In the genomic region with DNA sequence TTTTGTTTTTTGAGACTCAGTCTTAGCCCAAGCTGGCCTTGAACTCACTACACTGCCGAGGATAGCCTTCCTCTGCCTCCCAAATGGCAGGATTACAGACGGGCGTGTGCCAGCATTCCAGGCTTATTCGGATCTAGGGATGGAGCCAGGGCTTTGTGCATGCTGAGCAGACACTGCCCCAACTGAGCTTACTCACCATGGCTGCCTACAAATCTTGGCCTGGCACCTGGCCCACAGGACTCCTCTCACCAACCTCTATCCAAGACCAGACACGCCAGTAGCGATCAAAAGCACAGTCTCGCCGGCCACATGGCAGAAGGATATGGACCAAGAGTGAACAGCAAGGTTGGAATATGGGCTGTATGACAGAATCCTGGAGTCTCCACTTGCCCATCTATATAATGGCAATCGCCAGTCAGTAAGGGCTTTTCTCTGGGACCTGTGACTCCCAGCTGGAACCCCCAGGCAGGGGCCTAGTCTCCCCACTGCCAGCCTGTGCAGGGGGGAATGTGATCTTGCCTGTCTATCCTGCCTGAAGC, we compare ENCODE assay signal across 9 mouse cellular contexts. TPM values are rescaled to one million over a fixed set of nuclear protein-coding genes. Genes with fewer than 3 reads are reported as not detected.
DNase-seq lines count a peak whose midpoint lies in the region; ATAC-seq and TF ChIP-seq lines count a peak whose summit lies in the region.
"Had no signal": no experiment of that assay in that cellular context is flagged by ENCODE, and none has a peak within 500 bp of the region (broad histone marks: within the 10 kb centered on the region; RNA-seq: fewer than 3 reads in every experiment).

No protein-coding gene starts in this region.

- peaks cover 19% of the 10 kb centered on the region for H3K36me3 ChIP-seq in C2C12 (ENCODE audit: control insufficient read depth, insufficient read depth)
- H3K36me3 ChIP-seq in intestine, embryonic 16.5 days (ENCODE audit: control insufficient read depth, insufficient read depth, low read length) = no peaks in the 10 kb centered on the region
- H3K36me3 ChIP-seq in thymus, adult 2 months (ENCODE audit: control insufficient read depth, insufficient read depth, low read length) = no peaks in the 10 kb centered on the region
- H3K36me3 ChIP-seq in liver, embryonic 11.5 days (ENCODE audit: control insufficient read depth, insufficient read depth, low read length) = no peaks in the 10 kb centered on the region

- 0 out of 2 replicates have a peak overlapping the region, but pooled peaks have one; percentile 2 for H3K9ac ChIP-seq in intestine, embryonic 16.5 days (ENCODE audit: low read depth, low read length)
- no peak overlapping the region for H3K9ac ChIP-seq in liver, embryonic 11.5 days (ENCODE audit: low read depth, low read length)

- no peak for ATAC-seq in intestine, embryonic 16.5 days
- no peak for ATAC-seq in liver, embryonic 11.5 days (replicated peaks; ENCODE audit: low FRiP score)

- peaks cover 95% of the 10 kb centered on the region for H3K79me2 ChIP-seq in C2C12 (ENCODE audit: control insufficient read depth, insufficient read depth)

- H3K27me3 ChIP-seq in C2C12 (ENCODE audit: control insufficient read depth, insufficient read depth, insufficient read length) = no peaks in the 10 kb centered on the region
- no peaks in the 10 kb centered on the region for H3K27me3 ChIP-seq in intestine, embryonic 16.5 days (replicated peaks; ENCODE audit: control insufficient read depth, insufficient read depth, low read length)
- H3K27me3 ChIP-seq in thymus, adult 2 months (ENCODE audit: control insufficient read depth, insufficient read depth, low read length) = peaks cover 6% of the 10 kb centered on the region; the same call in 1 of the 2 replicates
- H3K27me3 ChIP-seq in liver, embryonic 11.5 days (replicated peaks; ENCODE audit: control insufficient read depth, insufficient read depth, low read length) = peaks cover 25% of the 10 kb centered on the region

- no peak overlapping the region for H3ac ChIP-seq in C2C12 (ENCODE audit: control insufficient read depth, insufficient read length, low read depth)

- TF ChIP-seq CTCF in C2C12 (IDR thresholded peaks at IDR 0.05; ENCODE audit: control insufficient read depth, insufficient read depth, insufficient read length) = no peak
- no peak for TF ChIP-seq CTCF in thymus, adult 2 months (IDR thresholded peaks at IDR 0.05; ENCODE audit: borderline replicate concordance, control insufficient read depth, extremely low read depth, insufficient read depth, low read length, poor library complexity)

- DNase-seq in gastrocnemius, postnatal 14 days = peak; percentile 67
- DNase-seq in gastrocnemius, adult 18-20 months (ENCODE audit: low spot score) = no peak
- DNase-seq in cerebellum, postnatal 10 days = peak; percentile 91 to 97
- no peak for DNase-seq in thymus, adult 2 months
- no peak for DNase-seq in thymus, postnatal 0 days (ENCODE audit: low spot score)
- no peak for DNase-seq in liver, embryonic 11.5 days (ENCODE audit: low spot score)

- peak overlapping the region; percentile 44 for H3K27ac ChIP-seq in intestine, embryonic 16.5 days (ENCODE audit: low read length)
- no peak overlapping the region for H3K27ac ChIP-seq in thymus, adult 2 months (ENCODE audit: control insufficient read depth, insufficient read depth, low read length)
- no peak overlapping the region for H3K27ac ChIP-seq in liver, embryonic 11.5 days (ENCODE audit: low read depth, low read length)

- H3K9me3 ChIP-seq in intestine, embryonic 16.5 days (ENCODE audit: control insufficient read depth, low read length) = no peaks in the 10 kb centered on the region
- no peaks in the 10 kb centered on the region for H3K9me3 ChIP-seq in liver, embryonic 11.5 days (ENCODE audit: control insufficient read depth, low read length)

- no peak overlapping the region for H3K4me3 ChIP-seq in C2C12 (ENCODE audit: insufficient read depth, poor library complexity, severe bottlenecking)
- H3K4me3 ChIP-seq in intestine, embryonic 16.5 days (ENCODE audit: low read length) = no peak overlapping the region
- H3K4me3 ChIP-seq in thymus, adult 2 months (ENCODE audit: control insufficient read depth, insufficient read depth, low read length) = no peak overlapping the region
- no peak overlapping the region for H3K4me3 ChIP-seq in liver, embryonic 11.5 days (ENCODE audit: low read depth, low read length)
- H3K4me3 ChIP-seq: erythroblast, embryonic 14.5 days had no signal

- H3K4me2 ChIP-seq in intestine, embryonic 16.5 days (ENCODE audit: low read depth, low read length) = no peak overlapping the region
- no peak overlapping the region for H3K4me2 ChIP-seq in liver, embryonic 11.5 days

- TF ChIP-seq POLR2A in thymus, adult 2 months (IDR thresholded peaks at IDR 0.05; ENCODE audit: control insufficient read depth, extremely low read depth, insufficient read depth, low read length, poor library complexity) = no peak

- 71% methylated on average over 9 of the region's 9 CpGs for whole genome bisulfite sequencing in intestine, embryonic 16.5 days
- 91% methylated on average over 9 of the region's 9 CpGs for WGBS in thymus, adult 2 months
- 83% methylated on average over 9 of the region's 9 CpGs for WGBS in liver, embryonic 11.5 days

- intact Hi-C loops in gastrocnemius, postnatal 14 days (cut with DNase I; ENCODE audit: low total_unique reads) = no loop called here

- H3K79me3 ChIP-seq in C2C12 (ENCODE audit: low read depth) = peaks cover 66% of the 10 kb centered on the region

- H3K4me1 ChIP-seq in intestine, embryonic 16.5 days (ENCODE audit: control insufficient read depth, insufficient read depth, low read length) = peaks cover 69% of the 10 kb centered on the region
- peaks cover 17% of the 10 kb centered on the region for H3K4me1 ChIP-seq in thymus, adult 2 months (replicated peaks; ENCODE audit: control insufficient read depth, insufficient read depth, low read length)
- H3K4me1 ChIP-seq in liver, embryonic 11.5 days (replicated peaks; ENCODE audit: control insufficient read depth, insufficient read depth, low read length) = peaks cover 59% of the 10 kb centered on the region

TF ChIP-seq in C2C12, 6 proteins besides CTCF, POLR2A, EP300 and RAD21:
- no peak for TF ChIP-seq FOSL1 (IDR thresholded peaks at IDR 0.05; ENCODE audit: insufficient read depth, low read length, poor library complexity, severe bottlenecking)
- peak; percentile 59 for TF ChIP-seq MAX (IDR thresholded peaks at IDR 0.05)
- TF ChIP-seq USF1 (IDR thresholded peaks at IDR 0.05; ENCODE audit: low read depth) = no peak
- no peak for TF ChIP-seq MYOG (IDR thresholded peaks at IDR 0.05; ENCODE audit: control insufficient read depth, extremely low read depth, insufficient read length)
- no peak for TF ChIP-seq CEBPB (IDR thresholded peaks at IDR 0.05; ENCODE audit: low read depth)

RNA-seq across cellular contexts. Expression of gene Soga1, which starts 4.8 kb away (rescaled TPM):
- 10 to 100 TPM; 11.1 to 12.2 TPM for total RNA-seq in gastrocnemius, postnatal 14 days (2021)
- total RNA-seq in gastrocnemius, adult 18-20 months (2021) = 1 to 10 TPM; 2.7 to 3.9 TPM
- 13.9 TPM for polyA plus RNA-seq in C2C12 (2012; fragmentation: generic; extraction: Trizol)
- polyA plus RNA-seq in intestine, embryonic 16.5 days (2015; fragmentation: Nextera tagmentation; extraction: Ambion mirVana) = 1.2 and 1.3 TPM in 2 replicates
- polyA plus RNA-seq in thymus, adult 2 months (2012; rRNA removed) = 5.2 and 5.3 TPM in 2 replicates
- 0.57 TPM in 2 replicates for polyA plus RNA-seq in thymus, postnatal 0 days (2015; fragmentation: Nextera tagmentation; extraction: Ambion mirVana)
- polyA plus RNA-seq in liver, embryonic 11.5 days (2014; fragmentation: Nextera tagmentation; extraction: Ambion mirVana) = 4.0 and 5.3 TPM in 2 replicates

RNA-seq across cellular contexts. Expression of gene Tldc2, which starts 12.6 kb away (rescaled TPM):
- total RNA-seq in gastrocnemius, postnatal 14 days (2021) = not detected
- not detected for total RNA-seq in gastrocnemius, adult 18-20 months (2021)
- not detected for polyA plus RNA-seq in C2C12 (2012; fragmentation: generic; extraction: Trizol)
- not detected in 2 replicates for polyA plus RNA-seq in intestine, embryonic 16.5 days (2015; fragmentation: Nextera tagmentation; extraction: Ambion mirVana)
- polyA plus RNA-seq in thymus, adult 2 months (2012; rRNA removed) = not detected in 2 replicates
- not detected in 2 replicates for polyA plus RNA-seq in thymus, postnatal 0 days (2015; fragmentation: Nextera tagmentation; extraction: Ambion mirVana)
- not detected in 2 replicates for polyA plus RNA-seq in liver, embryonic 11.5 days (2014; fragmentation: Nextera tagmentation; extraction: Ambion mirVana)
- polyA plus RNA-seq: erythroblast, embryonic 14.5 days had no signal

Comparison
In these comparisons a context has a peak if more than half of its experiments do, and no peak if none do; other contexts are left out.
1. DNase-seq: peak in gastrocnemius, postnatal 14 days (single experiment) and cerebellum, postnatal 10 days (2 of 2); none in gastrocnemius, adult 18-20 months (single experiment), thymus, adult 2 months (single experiment), thymus, postnatal 0 days (single experiment) and liver, embryonic 11.5 days (single experiment).